Mouse (Mus musculus) stomach, postnatal 0 days (tissue): ENCODE data around the gene I0C0044D17Rik. TPM values are rescaled to one million over a fixed set of nuclear protein-coding genes. Genes with fewer than 3 reads are reported as not detected.
"Not testable (repeated sequence)": the region's sequence is repeated elsewhere in the genome, so short reads cannot be mapped to it uniquely, and the experiment has no call there.

Experiments used
- ATAC-seq: fragments of 200-750 bp; cut with Nextera tagmentation; 2 replicates; pipeline ENCODE4 v1.8.0; 2017; ENCODE audit not compliant: low FRiP score, low TSS enrichment
- DNase-seq: peaks from one replicate; pipeline ENCODE4 v3.0.0-alpha.2; 2016; ENCODE audit warnings: low spot score
- H3K27ac ChIP-seq: fragments of 300-500 bp; sonication (generic); replicated peaks from 2 replicates; pipeline ENCODE4 v1.5.1; 2014; ENCODE audit warnings: mild to moderate bottlenecking, control low read depth
- H3K27me3 ChIP-seq: fragments of 300-500 bp; sonication (generic); 2 replicates; pipeline ENCODE4 v1.6.1; 2014; ENCODE audit warnings: low read length; ENCODE audit not compliant: control insufficient read depth, insufficient read depth
- H3K36me3 ChIP-seq: fragments of 300-500 bp; sonication (generic); 2 replicates; pipeline ENCODE4 v1.6.1; 2014; ENCODE audit warnings: low read length, mixed read lengths; ENCODE audit not compliant: control insufficient read depth, insufficient read depth
- H3K4me1 ChIP-seq: fragments of 300-500 bp; sonication (generic); replicated peaks from 2 replicates; pipeline ENCODE4 v1.6.1; 2014; ENCODE audit warnings: antibody characterized with exemption; ENCODE audit not compliant: control insufficient read depth, insufficient read depth
- H3K4me2 ChIP-seq: fragments of 300-500 bp; sonication (generic); replicated peaks from 2 replicates; pipeline ENCODE4 v1.6.1; 2014; ENCODE audit warnings: low read depth, mild to moderate bottlenecking, control low read depth, moderate library complexity
- H3K4me3 ChIP-seq: fragments of 300-500 bp; sonication (generic); 2 replicates; pipeline ENCODE4 v1.5.1; 2014; ENCODE audit warnings: low read depth, low read length, control low read depth
- H3K9ac ChIP-seq: fragments of 300-500 bp; sonication (generic); 2 replicates; pipeline ENCODE4 v1.6.1; 2014; ENCODE audit warnings: mild to moderate bottlenecking, low read length, control low read depth, mixed read lengths
- H3K9me3 ChIP-seq: fragments of 300-500 bp; sonication (generic); 2 replicates; pipeline ENCODE4 v1.6.1; 2016; ENCODE audit warnings: low read length; ENCODE audit not compliant: control insufficient read depth
- CTCF ChIP-seq: IDR thresholded peaks from 2 replicates; pipeline ENCODE4 v1.5.1; 2016; ENCODE audit warnings: antibody characterized with exemption, low read depth, mild to moderate bottlenecking, moderate library complexity
- EP300 ChIP-seq: optimal IDR thresholded peaks from 2 replicates; pipeline ENCODE3; 2016; ENCODE audit warnings: antibody characterized with exemption
- WGBS: fragments of 180-500 bp; shearing (Covaris S2); extraction: QIAGEN DNeasy Blood & Tissue Kit; methylation state at CpG from one replicate; pipeline ENCODE4 v1.1.7; 2014; 5-methylcytosine and 5-hydroxymethylcytosine counted together
- polyA plus RNA-seq: library from polyadenylated mRNA; unstranded; fragments of >200 nt; fragmentation: Nextera tagmentation; extraction: Ambion mirVana; gene quantifications from 2 replicates; pipeline ENCODE4 v1.2.1, GENCODE M21; 2015

The I0C0044D17Rik gene
- polyA plus RNA-seq, 1 experiment from 2014 or later, result not detected

DNA sequence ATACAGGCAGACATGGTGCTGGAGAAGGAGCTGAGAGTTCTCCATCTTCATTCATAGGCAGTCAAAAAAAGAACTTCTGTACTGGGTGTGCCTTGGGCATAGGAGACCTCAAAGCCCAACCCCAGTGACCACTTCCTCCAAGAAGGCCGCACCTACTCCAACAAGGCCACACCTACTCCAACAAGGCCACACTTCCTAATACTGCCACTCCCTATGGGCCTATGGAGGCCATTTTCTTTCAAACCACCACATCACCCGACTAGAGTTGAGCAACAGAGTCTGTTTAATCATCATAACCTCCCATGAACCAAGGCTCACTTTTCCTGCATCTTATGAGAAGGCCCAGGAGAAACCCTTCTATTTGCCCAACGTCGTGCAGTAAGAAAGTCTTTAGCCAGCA lies 21.6 kb upstream of the I0C0044D17Rik start:
- TF ChIP-seq CTCF, result no peak
- TF ChIP-seq EP300, result no peak
- no peak for ATAC-seq
- H3K4me2 ChIP-seq, result no peak overlapping the region
- no peaks in the 10 kb centered on the region for H3K36me3 ChIP-seq
- no peak overlapping the region for H3K9ac ChIP-seq
- H3K27ac ChIP-seq, result no peak overlapping the region
- WGBS, result 86% methylated on average over 4 of the region's 4 CpGs
- H3K4me1 ChIP-seq, result no peaks in the 10 kb centered on the region
- H3K4me3 ChIP-seq, result no peak overlapping the region
- no peaks in the 10 kb centered on the region for H3K9me3 ChIP-seq
- DNase-seq, result no peak
- no peaks in the 10 kb centered on the region for H3K27me3 ChIP-seq

DNA sequence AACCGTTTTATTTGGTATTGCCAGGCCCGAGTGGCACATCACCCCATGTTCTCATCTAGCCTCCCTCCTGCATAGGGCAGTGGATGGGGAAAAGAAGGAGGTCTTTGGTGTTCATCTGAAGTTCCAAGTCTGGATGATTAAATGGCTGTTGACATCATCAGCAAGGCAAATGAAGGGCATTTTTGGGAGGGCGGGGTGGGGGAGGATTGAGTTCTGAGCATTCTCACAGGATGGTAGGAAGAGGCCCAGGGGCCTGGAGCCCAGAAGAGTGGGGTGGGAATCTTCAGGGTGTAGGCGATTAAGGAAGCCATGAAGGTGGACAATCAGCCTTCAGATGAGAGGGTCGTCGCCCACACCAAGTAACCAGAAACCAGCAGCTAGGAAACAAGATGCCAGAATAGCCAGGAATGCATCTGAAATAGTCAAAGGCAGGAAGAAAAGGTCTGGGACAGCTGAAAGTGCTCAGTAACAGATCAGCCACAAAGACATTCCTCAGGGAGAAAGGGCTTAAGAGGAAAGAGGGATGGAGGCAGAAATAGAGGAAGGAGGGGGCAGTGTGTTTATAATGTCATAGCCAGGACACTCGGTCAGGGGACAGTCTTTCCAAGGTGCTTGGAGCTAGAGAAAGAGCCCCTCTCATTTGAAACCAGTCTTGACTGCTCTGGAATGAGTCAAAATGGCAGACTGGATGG lies 20.4 kb upstream of the I0C0044D17Rik start:
- no peak for DNase-seq
- TF ChIP-seq CTCF (no peak), EP300 (no peak)

DNA sequence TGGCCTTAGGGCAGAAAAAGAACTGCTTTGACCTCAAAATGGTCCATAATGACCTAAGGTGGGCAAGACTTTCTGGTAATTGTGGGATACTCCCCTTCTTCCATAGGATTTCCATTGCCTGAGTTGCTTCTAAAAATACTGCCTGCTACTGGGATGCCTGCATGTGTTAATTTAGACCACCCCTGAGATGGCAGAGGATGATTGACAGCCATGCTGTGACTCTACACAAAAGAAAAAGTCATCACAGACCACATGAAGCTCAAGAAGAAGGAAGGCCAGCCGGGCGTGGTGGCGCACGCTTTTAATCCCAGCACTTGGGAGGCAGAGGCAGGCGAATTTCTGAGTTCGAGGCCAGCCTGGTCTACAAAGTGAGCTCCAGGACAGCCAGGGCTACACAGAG lies 17.6 kb upstream of the I0C0044D17Rik start:
- not testable (repeated sequence) for H3K36me3 ChIP-seq, DNase-seq, ATAC-seq, H3K27ac ChIP-seq, H3K27me3 ChIP-seq, H3K4me3 ChIP-seq, H3K9ac ChIP-seq, H3K4me2 ChIP-seq, H3K4me1 ChIP-seq, H3K9me3 ChIP-seq
- WGBS, result 97% methylated on average over 6 of the region's 6 CpGs

More for the DNA sequence above, 20.4 kb upstream of the I0C0044D17Rik start:
- Histone ChIP-seq H3K4me3 (no peak overlapping the region), H3K9ac (no peak overlapping the region), H3K27me3 (no peaks in the 10 kb centered on the region), H3K9me3 (no peaks in the 10 kb centered on the region), H3K27ac (no peak overlapping the region), H3K36me3 (no peaks in the 10 kb centered on the region), H3K4me1 (no peaks in the 10 kb centered on the region), H3K4me2 (no peak overlapping the region)
- WGBS, result 78% methylated on average over 7 of the region's 7 CpGs
- no peak for ATAC-seq

DNA sequence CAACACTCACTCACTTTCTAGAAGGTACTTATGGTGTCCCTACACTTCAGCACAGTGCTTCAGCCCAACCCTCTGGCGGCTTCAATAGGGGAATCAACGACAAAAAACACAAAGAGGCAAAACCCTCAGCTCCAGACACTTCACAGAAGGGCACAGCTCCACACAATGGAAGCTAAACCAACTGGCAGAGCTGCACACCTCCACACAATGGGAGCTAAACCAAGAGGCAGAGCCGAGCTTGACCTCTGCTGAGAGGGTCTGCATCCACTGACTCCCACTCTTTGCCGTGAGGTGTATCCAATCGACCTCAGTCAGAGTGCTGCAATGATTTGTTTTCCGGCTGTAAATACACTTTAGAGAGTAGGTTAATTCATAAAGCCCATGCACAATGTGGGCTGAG lies 16.9 kb upstream of the I0C0044D17Rik start:
- TF ChIP-seq EP300, result no peak
- no peak for TF ChIP-seq CTCF
- no peaks in the 10 kb centered on the region for H3K9me3 ChIP-seq

DNA sequence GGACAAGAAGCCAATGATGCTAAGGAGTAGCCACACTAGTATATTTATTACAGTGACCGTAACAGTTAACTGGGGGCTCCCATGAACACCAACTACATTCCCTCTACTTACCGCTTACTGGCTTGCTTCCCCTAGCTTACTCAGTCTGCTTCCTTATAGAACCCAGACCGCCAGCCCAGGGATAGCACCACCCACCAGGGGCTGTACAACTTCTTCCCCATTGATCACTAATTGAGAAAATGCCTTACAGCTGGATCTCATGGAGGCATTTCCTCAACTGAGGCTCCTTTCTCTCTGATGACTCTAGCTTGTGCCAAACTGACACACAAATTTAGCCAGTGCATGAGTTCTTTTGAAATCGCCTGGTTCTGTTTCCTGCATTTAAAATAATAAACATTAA lies 15.3 kb upstream of the I0C0044D17Rik start:
- H3K27me3 ChIP-seq, result no peaks in the 10 kb centered on the region
- no peak overlapping the region for H3K4me2 ChIP-seq
- 86% methylated on average over 4 of the region's 4 CpGs for WGBS
- H3K9me3 ChIP-seq, result no peaks in the 10 kb centered on the region
- ATAC-seq, result no peak
- H3K36me3 ChIP-seq, result no peaks in the 10 kb centered on the region
- H3K9ac ChIP-seq, result no peak overlapping the region
- no peak overlapping the region for H3K27ac ChIP-seq
- H3K4me1 ChIP-seq, result no peaks in the 10 kb centered on the region
- TF ChIP-seq CTCF (no peak), EP300 (no peak)
- DNase-seq, result no peak
- H3K4me3 ChIP-seq, result no peak overlapping the region

More for the DNA sequence above, 16.9 kb upstream of the I0C0044D17Rik start:
- Histone ChIP-seq H3K4me1 (no peaks in the 10 kb centered on the region), H3K36me3 (no peaks in the 10 kb centered on the region), H3K27ac (no peak overlapping the region), H3K4me2 (no peak overlapping the region), H3K4me3 (no peak overlapping the region), H3K27me3 (no peaks in the 10 kb centered on the region), H3K9ac (no peak overlapping the region)
- whole genome bisulfite sequencing, result 65% methylated on average over 6 of the region's 6 CpGs
- ATAC-seq (no peak), DNase-seq (no peak)

DNA sequence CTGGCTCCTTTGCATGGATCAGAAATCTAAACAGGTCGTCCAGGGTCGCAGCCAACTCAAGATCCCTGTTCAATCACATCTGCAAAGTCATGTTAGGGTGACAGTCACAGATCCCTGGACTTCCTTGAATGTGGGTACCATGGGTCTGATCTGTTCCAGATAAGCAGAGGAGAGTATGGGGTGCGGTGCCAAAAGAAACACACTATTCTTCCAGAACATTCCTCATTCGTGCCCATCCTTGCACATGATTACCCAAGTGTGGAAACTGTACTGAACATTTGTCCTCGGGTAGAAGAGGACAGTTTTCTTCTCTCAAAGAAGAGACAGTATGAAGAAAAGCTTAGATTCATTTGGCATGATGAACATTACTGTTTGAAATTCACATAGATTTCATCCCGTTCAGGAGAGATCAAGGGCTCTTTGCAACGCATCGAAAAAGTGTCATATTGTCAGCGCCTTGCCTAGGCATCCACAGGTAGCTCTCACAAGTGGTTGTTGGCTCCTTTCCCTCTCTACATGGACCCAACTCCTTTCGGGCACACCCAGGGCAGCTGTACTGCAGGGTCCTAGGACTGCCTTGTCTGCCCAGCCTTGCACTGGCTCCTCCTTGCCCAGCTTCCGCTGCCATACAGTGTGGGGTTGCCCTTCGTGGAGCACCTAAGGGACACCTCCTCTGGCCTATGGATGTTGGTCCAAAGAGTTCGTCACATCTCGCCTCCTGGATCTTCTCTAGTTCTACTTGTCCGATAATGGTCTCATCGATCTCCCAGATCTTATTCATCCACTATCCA lies 14.3 kb upstream of the I0C0044D17Rik start:
- H3K4me1 ChIP-seq, result no peaks in the 10 kb centered on the region
- no peaks in the 10 kb centered on the region for H3K36me3 ChIP-seq
- H3K4me2 ChIP-seq, result no peak overlapping the region
- no peaks in the 10 kb centered on the region for H3K27me3 ChIP-seq
- 90% methylated on average over 16 of the region's 16 CpGs for WGBS
- H3K27ac ChIP-seq, result no peak overlapping the region
- H3K9me3 ChIP-seq, result no peaks in the 10 kb centered on the region
- H3K9ac ChIP-seq, result no peak overlapping the region
- ATAC-seq, result no peak
- H3K4me3 ChIP-seq, result no peak overlapping the region
- no peak for TF ChIP-seq EP300
- TF ChIP-seq CTCF, result no peak
- no peak for DNase-seq
